Mouse (Mus musculus): ENCODE results near the gene Bmpr1a. TPM values are rescaled to one million over a fixed set of nuclear protein-coding genes. Genes with fewer than 3 reads are reported as not detected.
"Not testable (repeated sequence)": the region's sequence is repeated elsewhere in the genome, so short reads cannot be mapped to it uniquely, and the experiment has no call there.

The Bmpr1a gene
- total RNA-seq, 4 experiments from 2014 or later, result 60.5 to 74.7 (median 67.1) TPM

DNA sequence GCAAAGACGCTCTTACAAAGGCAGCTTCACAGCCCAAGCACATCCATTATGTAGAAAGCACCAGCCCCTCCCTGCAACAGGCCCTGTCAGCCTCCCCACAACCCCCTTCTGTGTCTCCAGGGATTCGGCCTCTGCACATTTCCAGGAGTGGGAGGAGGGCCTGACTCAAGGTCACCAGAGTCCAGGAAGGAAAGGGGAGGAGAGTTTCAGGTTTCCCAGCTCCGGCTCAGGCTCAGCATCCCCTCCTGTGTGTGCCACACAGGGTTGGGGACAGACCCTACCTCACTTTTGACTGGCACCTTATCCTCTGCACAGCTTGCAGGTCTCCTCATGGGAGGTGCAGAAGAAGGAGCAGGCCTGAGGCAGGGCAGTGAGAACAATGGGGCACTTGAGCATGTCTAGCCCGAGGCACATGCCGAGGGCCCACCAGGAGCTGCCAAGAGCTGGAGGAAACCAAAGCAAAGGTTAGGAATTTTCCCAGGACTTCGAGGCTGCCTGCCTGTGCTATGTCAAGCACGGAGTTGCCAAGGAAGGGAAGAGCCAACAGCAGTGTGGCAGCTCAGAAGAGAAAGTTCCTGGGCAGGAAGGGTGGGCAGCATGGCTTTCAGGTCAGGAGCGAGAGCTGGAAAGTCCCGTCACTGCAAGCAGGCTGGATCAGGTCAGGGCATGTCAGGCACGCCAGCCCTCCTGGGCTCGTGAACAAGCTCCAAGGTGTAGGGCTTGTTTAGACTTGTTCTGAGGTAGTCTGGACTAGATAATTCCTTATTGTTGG, 124.4 kb downstream of the Bmpr1a start:
- peak; percentile 65 for DNase-seq

- DNase-seq, result no peak
Observed at GRCm38 (mm10) chr14:34377121-34377520, 126.0 kb downstream of the Bmpr1a start.

DNA sequence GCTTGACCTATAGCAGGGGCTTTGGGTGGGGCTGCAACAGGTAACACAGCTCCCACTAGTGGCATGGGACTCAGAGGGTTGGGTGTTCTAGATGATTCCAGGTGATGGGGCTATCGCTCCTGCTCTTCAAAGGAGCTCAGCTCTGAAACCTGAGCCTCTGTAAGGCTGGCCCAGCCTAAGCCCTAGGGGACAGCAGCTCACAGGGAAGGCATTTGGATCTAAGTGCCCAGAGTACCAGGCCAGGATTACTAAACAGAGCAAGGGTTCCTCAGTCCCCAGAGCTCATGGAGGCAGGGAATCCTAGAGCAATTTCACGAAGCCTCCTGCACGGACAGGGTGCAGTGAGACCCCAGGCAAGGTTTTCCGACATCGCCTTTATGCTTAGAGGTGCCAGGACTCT, 127.2 kb downstream of the Bmpr1a start:
- DNase-seq, result no peak

GRCm38 (mm10) chr14:34375415-34375904, 127.7 kb downstream of the Bmpr1a start, which contains the start of gene Mmrn2:
TSS of gene Mmrn2 (plus strand) at chr14:34375465.
- no peak for DNase-seq

GRCm38 (mm10) chr14:34374577-34374976, 128.6 kb downstream of the Bmpr1a start, which contains the start of gene Sncg:
TSS of gene Sncg (minus strand) at chr14:34374789.
- DNase-seq, result no peak

GRCm38 (mm10) chr14:34373581-34373980, 129.6 kb downstream of the Bmpr1a start:
- DNase-seq, result no peak

- no peak for DNase-seq
Observed at GRCm38 (mm10) chr14:34372646-34373045, 130.5 kb downstream of the Bmpr1a start.

- no peak for DNase-seq
Observed at GRCm38 (mm10) chr14:34371763-34372162, 131.4 kb downstream of the Bmpr1a start.

GRCm38 (mm10) chr14:34370921-34371320, 132.2 kb downstream of the Bmpr1a start:
- DNase-seq, result no peak

GRCm38 (mm10) chr14:34370203-34370602, 132.9 kb downstream of the Bmpr1a start:
- DNase-seq, result no peak

DNA sequence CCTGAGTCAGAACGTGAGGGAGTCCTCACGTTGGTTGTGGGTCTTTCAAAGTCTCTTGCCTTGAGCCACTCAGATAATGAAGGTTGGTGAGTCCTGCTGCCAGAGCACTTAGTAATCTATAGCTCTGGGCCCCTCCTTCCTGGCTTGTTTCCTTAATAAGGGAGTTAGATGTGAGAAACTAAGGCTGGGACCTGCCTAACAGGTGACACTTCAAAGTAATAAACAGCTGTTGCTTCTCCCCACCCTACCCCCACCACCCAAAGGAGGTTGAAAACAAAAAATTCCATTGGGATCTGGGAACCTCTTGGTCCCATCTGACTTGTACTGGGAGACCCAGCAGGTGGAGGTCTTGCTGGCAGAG, 138.0 kb downstream of the Bmpr1a start:
- no peak for DNase-seq

DNA sequence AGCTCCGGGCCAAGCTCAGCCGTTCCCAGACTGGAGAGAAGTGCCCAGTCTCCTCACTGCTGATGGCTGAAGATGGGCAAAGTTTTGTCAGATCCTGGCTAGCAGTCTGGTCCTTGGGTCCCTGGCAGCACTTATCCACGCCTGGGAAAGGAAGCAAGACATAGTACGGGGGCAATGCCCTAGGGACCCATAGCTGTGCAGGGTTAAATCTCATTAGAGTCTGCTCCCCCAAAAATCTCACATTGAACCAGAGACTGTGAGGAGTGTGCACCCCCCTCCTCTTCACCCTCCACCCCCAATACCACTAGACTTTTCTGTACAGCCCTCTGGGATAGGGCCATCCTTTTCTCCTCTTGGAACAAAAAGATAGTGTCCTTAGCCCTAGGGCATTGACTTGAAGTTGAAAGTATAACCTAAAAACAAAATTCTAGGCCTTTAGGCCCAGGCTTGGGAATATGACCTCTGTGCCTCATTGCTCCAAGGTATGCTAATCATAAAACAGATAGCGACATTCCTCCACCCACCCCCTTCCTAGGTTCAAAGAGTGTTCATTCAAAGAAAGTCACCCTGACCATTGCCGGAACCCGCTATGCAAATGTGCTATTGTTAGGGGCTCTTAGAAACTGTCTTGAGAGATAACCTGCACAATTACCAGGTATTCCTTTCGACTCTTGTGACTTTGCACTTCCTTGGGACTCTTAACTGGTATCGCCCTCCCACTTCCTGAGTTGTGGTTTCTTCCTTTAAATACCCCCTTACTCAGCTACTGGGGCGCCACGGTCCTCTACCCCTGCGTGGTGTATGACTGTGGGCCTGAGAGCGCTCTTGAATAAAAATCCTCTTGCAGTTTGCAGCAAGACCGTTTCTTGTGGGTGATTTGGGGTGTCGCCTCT, 138.6 kb downstream of the Bmpr1a start:
- DNase-seq, result not testable (repeated sequence)

GRCm38 (mm10) chr14:34363490-34364253, 139.5 kb downstream of the Bmpr1a start:
- peak; percentile 87 for DNase-seq

GRCm38 (mm10) chr14:34362726-34363445, 140.3 kb downstream of the Bmpr1a start:
- DNase-seq, result peak; percentile 78

DNA sequence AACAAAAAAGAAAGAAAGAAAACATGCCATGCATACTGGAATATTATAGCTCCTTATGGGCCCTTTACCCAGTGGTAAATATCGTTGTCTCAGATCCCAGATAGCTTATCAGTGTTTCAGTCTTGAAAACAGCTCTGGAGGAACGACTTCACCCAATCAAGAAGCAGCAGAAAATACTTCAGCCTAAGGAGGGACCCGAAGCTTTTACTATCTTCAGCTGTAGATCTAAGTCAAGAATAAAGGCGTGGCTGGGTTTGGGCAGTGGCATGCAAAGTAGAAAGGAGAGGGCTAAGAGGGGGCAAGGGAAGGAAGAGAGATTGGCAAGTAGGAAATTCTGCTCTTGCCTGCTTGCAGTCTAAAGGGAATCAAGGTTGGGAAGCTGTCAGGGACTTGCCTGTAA, 141.0 kb downstream of the Bmpr1a start:
- DNase-seq, result no peak

Other genes with a start within 250 kb of the Bmpr1a start
- gene Shld2, start 192.8 kb downstream of the Bmpr1a start, total RNA-seq (2022), result 10 to 100 TPM; 11.3 to 13.5 (median 12.6) TPM
- gene Glud1, start 192.6 kb downstream of the Bmpr1a start, total RNA-seq (2022), result 100 to 1,000 TPM; 213 to 238 (median 225) TPM
- gene Fam25c, start 147.9 kb downstream of the Bmpr1a start, total RNA-seq (2022), result not detected
- 100 to 1,000 TPM in 1 of 4 experiments, 10 to 100 TPM in 3; 19.1 to 206 (median 82.2) TPM for gene Sncg, start 128.6 kb downstream of the Bmpr1a start, total RNA-seq (2022)
- gene Mmrn2, start 127.9 kb downstream of the Bmpr1a start, total RNA-seq (2022), result 10 to 100 TPM; 27.7 to 45.8 (median 39.9) TPM
- not detected for gene 9230112D13Rik, start 19.5 kb upstream of the Bmpr1a start, total RNA-seq (2022)
- under 1 TPM; 0.35 to 0.98 (median 0.69) TPM for gene Ldb3, start 85.3 kb upstream of the Bmpr1a start, total RNA-seq (2022)
- gene Opn4, start 96.8 kb upstream of the Bmpr1a start, total RNA-seq (2022), result under 1 TPM in 2 of 4 experiments, not detected in 2; 0.14 to 0.23 TPM
- 100 to 1,000 TPM in 1 of 4 experiments, 10 to 100 TPM in 3; 77.4 to 100 (median 83.2) TPM for gene Wapl, start 170.6 kb upstream of the Bmpr1a start, total RNA-seq (2022)